Mouse (Mus musculus): ENCODE data around the gene Mdga2.

DNA sequence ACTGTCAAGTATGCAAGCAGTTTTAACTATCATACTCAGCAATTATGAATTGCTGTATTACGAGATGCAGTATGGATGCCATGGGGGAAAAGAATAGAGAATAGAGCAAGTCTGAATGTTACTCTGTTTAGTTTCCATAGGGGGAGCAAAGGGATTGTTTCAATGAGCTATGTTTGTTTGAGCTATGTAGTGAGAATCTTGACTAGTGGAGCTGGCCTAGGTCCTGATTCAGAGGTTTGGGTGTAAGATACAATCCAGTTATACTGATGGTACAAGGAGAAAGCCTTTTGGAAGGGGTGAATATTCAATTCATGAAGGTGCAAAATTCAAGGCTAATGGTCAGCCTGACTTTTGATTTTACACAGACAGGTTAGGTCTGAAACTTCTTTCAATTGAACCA, 45.1 kb upstream of the Mdga2 start:
- no peak for TF ChIP-seq EP300 (IDR thresholded peaks at IDR 0.05; ENCODE audit: insufficient read depth, low read depth, low read length)
- no peak for TF ChIP-seq POLR2A (IDR thresholded peaks at IDR 0.05; ENCODE audit: insufficient read depth, low read length)

Data from ES-Bruce4 (cell line).